Mouse (Mus musculus): ENCODE results near the gene Gm5134. TPM values are rescaled to one million over a fixed set of nuclear protein-coding genes. Genes with fewer than 3 reads are reported as not detected.

The Gm5134 gene
- total RNA-seq, 2 experiments from 2014 or later = 0.13 to 0.35 TPM

GRCm38 (mm10) chr10:75994531-75995210 is 40.4 kb downstream of the Gm5134 start:
- peak; percentile 23 to 37 for DNase-seq

- DNase-seq = no peak
Observed at GRCm38 (mm10) chr10:75995463-75995862, 41.1 kb downstream of the Gm5134 start.

DNA sequence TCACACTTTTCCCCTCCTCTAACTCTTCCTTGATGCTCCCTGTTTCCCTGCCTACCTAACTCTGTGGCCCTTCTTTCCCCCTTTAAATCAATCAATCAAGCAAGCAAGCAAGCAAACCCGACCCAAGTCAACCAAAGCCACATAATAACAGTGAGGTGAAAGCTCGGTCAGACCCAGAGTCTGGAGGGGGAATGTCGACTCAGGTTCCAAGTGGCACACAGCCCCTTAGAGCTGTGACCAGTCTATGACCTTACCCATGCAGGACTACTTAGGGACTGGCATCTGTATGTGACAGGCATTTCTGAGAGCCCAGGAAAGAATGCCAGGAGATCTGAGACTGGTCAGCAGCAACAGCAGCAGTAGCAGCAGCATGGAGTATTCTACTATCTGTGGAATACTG is 42.0 kb downstream of the Gm5134 start:
- no peak for DNase-seq

DNA sequence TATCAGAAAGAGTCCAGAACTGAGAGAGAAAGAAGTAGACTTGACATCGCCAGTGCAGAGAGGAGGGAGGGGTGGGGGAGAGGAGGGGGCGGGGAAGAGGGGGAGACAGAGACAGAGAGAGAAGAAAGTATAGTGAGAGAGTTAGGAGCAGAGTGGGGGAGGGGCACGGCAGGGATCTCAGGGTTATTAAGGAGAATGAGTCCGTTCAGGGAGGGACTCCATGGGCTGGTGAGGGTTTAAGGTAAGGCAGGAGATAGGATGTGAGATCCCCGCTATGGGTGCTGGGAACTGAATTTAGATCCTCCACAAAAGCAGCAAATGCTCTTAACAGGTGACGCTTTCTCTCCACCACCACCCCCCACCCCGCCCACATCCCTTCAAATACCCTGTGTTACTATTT is 46.8 kb downstream of the Gm5134 start:
- DNase-seq = no peak

DNA sequence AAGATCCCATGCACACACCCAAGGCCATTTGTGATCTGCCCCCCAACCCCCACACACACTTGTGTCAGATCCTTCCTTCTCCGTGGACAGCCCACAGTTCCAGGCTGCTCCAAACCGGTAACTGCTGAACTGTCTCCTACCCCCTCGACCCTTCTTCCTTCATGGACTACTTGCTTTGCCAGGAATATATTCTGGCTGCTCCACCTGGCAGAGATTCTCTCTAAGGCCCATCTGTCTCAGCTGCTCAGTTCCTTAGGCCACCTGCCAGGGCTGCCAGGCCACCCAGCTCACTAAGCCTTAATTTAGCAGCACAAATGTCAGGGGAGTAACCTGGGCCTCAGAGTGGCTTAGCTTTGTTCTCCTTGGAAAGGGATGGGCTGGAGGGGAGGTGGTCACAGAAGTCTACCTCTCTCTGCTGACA is 47.8 kb downstream of the Gm5134 start:
- no peak for DNase-seq

- no peak for DNase-seq
Observed at GRCm38 (mm10) chr10:76002615-76003014, 48.3 kb downstream of the Gm5134 start.

GRCm38 (mm10) chr10:76003221-76003620 is 48.9 kb downstream of the Gm5134 start:
- no peak for DNase-seq

DNA sequence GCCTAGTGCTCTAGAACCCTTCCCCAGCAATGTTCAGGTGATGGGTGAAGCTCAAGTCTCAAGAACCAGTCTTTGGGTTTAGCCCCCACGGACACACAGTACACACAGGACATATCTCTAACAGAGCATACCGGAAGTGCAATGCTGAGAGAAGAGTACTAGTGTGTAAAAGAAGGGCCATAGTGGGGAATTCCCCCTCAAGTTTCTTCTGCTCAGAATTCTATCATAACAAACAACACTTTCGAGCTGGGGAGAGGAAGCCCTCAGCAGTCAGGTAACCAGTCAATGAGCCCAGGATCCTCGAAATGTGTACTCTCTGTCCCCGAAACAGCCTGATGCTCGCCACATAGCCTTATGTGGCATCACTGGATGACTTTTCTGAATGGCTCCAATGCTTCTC is 52.1 kb downstream of the Gm5134 start:
- no peak for DNase-seq

GRCm38 (mm10) chr10:76009812-76010211 is 55.5 kb downstream of the Gm5134 start:
- no peak for DNase-seq

GRCm38 (mm10) chr10:76012922-76013321 is 58.6 kb downstream of the Gm5134 start:
- no peak for DNase-seq

GRCm38 (mm10) chr10:76016886-76017285 is 62.6 kb downstream of the Gm5134 start:
- DNase-seq = no peak

DNA sequence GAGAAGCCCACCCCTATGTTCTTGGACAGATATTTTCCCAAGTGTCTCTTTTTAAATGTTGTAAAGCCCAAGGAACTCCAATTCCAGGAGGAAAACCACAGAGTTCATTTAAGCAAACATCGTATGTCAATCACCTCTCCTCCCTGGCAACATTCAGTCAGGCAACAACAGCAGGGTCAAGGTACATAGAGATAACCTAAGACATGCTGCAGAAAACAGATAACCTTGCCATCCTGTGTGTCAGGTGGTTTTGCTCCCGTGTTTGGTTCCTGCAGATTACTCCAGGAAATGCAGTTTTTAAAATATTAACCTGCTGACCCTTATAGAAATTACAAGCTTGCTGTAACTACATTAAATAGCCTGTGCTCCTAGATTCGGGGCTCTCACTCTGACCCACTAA is 67.4 kb downstream of the Gm5134 start:
- DNase-seq = no peak

- no peak for DNase-seq
Observed at GRCm38 (mm10) chr10:76023921-76024320, 69.6 kb downstream of the Gm5134 start.

DNA sequence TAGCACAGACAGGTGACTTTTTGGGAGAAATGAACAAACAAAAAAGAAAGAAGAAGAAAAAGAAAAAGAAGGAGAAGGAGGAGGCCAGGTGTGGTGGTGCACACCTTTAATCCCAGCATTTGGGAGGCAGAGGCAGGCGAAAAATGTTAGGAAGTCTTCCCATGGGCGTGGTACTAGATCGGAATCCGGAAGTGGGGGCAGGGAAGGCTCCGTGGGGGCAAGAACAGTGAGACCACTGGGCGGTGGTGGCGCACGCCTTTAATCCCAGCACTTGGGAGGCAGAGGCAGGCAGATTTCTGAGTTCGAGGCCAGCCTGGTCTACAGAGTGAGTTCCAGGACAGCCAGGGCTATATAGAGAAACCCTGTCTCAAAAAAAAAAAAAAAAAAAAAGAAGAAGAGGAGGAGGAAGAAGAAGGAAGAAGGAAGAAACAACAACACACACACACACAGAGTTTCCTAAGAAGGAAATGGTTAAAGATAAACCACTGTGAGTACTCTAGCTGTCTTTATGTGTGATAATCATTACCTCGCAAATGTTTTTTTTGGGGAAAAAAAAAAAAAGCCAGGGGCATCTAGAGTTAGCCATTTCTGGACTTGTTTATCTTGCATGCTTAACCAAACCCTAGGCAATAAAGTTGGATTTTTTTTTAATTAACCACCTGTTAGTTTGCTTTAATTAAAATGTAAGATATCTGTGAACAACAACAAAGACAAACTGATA is 71.3 kb downstream of the Gm5134 start:
- no peak for DNase-seq

DNA sequence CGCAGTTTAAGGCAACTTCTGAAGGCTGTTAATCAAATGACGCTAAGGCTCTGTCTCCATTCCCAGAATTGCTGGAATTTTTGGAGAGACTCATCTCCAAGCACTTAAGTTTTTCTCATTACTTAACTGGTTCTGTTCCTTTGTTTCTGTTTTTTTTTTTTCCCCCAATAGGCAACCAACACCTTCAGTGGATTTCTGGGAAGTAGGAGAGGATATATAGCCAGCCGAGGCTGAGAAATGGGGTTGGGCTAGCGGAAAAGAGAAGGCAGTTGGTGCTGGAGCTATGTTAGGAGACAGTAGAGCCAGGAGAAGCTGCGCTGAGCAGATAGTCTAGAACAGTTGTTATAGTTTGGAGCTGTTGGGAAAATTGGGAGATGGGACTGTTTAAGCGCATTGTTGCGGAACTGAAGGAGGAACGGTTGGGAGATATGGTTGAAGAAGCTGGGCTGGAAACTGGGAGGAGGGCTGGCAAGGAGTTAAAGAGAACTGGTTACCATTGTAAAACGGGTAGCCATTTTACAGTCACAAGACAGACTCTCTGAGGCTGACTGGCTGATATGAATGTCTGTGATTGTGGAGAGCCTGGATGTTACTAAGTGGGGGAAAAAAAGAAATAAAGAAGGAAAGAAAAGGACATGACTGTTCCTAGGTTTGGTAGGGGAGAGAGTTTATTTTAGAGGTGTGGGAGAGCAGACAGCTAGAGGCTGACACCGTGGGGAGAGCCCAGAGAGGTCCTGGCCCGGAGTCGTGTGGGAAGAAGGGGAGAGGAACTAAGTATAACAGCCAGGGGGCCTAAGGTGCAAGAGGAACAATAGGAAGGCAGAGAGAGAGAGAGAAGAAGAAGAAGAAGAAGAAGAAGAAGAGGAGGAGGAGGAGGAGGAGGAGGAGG is 73.1 kb downstream of the Gm5134 start:
- no peak for DNase-seq

- no peak for DNase-seq
Observed at GRCm38 (mm10) chr10:76028016-76028366, 73.7 kb downstream of the Gm5134 start.

- no peak for DNase-seq
Observed at GRCm38 (mm10) chr10:76028396-76028795, 74.1 kb downstream of the Gm5134 start.

- DNase-seq = no peak
Observed at GRCm38 (mm10) chr10:76029276-76029675, 75.0 kb downstream of the Gm5134 start.

GRCm38 (mm10) chr10:76030496-76030895 is 76.2 kb downstream of the Gm5134 start:
- DNase-seq = no peak

DNA sequence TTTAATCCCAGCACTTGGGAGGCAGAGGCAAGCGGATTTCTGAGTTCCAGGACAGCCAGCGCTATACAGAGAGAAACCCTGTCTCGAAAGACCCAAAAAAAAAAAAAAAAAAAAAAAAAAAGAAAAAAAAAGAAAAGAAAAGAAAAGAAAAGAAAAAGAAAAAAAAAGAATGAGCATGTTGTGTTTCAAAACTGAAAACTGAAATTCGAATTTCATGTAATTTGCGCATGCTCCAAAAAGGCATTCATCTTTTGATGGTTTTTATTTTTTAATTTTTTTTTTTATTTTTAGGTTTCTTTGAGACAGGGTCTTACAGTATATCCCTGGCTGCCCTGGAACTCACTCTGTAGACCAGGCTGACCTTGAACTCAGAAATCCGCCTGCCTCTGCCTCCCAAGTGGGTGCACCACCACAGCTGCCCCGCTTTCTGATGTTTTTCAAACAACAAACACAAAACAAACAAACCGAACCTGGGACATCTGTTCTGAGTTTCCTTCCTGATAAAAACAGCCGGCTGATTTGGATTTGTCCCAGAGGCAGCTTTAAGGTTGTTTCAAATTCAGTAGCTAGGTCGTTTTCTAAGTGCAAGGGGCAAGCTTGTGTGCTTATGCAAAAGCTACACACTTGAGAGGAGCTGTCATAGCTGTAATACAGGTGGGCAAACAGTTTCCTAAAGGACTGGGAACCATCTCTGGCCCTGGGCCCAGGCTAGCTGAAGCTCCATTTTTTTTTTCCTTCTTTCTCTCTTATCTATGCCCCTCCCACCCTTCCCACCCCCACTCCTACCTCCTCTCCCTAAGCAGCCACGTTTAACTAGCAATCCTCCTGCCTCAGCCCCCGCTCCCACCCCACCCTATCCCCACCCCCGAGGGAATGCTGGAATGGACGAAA is 77.4 kb downstream of the Gm5134 start:
- DNase-seq = peak; percentile 6 to 37

DNA sequence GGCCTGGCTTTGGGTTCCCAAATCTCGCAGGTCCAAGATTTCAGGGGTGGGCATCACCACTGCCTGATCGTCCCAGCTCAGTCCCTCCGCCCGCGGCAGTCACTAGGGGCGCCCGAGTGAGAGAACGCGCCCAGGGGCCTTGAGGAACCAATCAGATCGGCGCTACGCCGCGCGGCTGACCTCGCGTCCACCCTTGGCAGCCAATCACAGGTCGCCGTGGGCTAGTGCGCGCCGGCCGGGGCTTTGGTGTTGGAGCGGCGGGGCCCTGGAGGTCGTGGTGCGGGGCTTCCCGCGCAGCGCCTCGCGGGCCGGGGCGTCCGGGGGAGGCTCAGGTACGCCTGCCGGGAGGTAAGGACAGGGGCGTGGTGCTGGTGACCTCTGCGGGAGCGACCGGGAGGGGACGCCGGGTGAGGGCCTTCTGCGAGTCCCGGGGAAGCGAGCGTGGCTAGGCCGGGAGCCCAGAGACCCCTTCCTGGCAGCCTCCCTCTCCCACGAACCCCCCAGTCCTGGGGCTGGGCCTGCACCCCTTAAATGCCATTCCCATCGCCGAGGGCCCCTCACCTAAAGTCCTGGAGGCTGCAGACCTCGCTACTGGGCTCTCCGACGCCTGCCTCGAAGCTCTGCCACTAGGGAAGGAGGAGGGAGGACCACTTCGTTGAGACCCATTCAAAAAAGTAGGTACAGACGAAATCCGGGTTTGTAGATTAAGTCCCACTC is 78.2 kb downstream of the Gm5134 start, which contains the start of gene Zfp280b:
Zfp280b (plus strand) TSS at position 249 of the 717 bp plus-strand sequence.
- DNase-seq = peak; percentile 92

Data from layer of hippocampus, postnatal 36 days (tissue).